Mouse (Mus musculus) cerebellum, postnatal 36 days (tissue): ENCODE measurements at regions not wholly inside any gene's neighbourhood (a gene's known extent, or its start where the extent isn't known, plus 50 kb on each side); places are given as distances from the start of the nearest gene placed in this dataset.
A peak's percentile ranks its signal among the peaks of the same experiment; 100 is the strongest.

ENCODE experiments used
- DNase-seq, 2 experiments: peaks; one replicate each; pipeline ENCODE4 v3.0.0; 2021 to 2022; ENCODE audit warnings: mixed read lengths in 2 of 2

DNA sequence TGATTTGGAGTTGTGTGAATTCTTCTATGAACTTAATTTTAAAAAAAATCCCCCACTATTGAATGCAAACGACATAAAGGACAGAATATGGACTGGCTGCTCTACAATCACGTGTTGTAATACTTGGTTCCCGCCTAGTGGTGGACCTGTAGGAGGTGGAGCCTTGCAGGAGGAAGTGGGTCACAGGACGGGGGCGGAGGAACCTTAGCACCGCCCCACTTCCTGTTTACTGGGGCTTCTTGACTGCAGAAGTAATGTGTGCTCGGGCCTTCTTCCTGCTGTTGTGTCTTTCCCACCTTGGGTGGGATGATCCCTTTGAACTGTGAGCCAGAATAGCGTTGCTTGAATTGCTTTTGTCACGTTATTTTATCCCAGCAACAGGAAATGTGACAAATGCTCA is 52.2 kb upstream of the Tmem108 start:
- DNase-seq: no peak

DNA sequence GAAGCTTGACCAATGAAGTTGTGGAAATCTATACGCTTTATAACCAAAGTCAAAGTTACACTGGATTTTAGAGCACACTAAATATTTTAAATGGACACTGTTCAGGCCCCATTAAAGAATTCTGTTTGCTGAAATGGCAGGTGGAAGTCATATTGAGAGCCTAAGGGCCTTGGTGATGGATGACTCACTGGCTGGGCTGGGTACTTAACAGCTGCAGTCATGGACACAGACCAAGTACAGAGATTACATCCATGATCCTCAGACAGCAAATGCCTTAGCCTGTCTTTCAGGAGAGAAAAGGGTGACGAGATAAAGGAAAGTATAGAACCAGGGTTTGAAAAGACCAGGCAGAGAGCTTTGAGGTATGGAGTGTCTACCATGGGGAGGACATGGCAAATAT is 57.4 kb upstream of the Tmem108 start:
- no peak for DNase-seq

DNA sequence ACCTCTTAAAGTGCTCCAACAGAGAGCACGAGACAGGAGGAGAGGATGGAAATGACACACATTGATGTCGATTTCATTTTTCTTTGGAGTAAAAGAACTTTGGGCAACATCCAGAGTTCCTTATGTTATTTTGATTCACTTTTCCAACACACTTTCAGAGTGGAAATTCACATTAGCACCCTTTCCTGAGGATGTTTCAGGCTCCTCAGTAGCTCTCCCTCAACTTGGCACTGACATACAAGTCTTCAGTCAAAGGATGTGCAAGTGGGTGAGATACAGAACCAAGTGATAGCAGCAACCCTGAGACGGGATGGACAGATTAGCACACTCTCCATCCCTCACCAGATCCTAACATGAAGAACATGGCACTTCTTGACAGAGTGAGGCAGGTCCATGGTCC is 60.0 kb upstream of the Tmem108 start:
- DNase-seq: no peak

DNA sequence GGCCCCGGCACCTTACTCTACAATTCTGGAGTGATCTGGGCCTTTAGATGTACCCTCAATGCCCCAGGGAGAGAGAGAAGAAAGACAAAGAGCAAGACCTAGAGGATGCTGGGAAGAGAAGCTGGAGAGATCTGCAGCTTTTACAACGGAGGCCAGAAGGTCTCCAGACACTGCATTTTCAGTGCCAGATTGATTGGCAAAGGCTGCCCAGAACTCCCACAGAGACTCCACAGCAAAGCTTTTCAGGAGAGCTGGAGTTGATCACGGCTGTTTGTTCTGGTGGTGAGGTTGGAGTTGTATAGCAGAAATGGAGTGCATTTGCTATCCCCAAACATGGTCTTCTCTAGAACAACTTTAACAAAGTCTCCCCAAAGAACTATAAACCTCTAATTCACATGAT is 61.9 kb upstream of the Tmem108 start:
- peak; percentile 21 to 27 for DNase-seq

DNA sequence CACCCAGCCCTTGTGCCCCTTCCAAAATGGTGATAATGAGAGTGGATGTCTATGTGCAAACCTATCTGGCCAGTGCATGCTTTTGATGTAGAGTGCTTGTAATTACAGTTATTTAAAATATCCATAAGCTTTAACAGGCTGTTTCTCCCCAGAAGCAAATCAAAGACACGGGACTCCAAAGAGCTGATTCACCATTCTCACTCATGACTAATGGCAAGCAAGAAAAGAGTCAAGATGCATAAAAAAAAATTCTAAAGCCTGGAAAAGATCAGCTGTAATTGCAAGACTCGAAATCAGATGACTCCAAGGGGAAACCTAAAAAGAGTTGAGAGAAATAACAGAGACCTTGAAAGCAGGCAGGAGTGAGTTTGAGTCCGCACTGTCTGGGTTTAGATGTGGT is 79.6 kb upstream of the Tmem108 start:
- no peak for DNase-seq

DNA sequence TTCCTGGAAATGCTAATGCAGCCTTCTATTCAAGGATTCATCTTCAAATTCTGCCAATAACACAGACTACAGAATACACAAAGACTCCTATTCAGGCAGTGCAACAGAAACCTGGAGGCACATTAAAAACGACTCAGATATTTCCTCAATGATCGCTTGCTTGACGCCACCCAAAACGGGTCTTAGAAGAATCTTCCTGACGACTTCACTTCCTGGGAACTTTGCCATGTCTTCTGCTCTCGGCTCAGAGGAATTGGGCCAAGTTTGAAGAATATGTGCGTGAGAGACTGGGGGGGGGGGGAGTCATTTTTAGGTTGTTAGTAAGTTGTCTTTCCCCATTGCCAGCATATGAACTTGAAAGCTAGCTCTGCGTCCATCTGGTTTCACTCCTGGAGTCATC is 82.2 kb upstream of the Tmem108 start:
- no peak for DNase-seq

DNA sequence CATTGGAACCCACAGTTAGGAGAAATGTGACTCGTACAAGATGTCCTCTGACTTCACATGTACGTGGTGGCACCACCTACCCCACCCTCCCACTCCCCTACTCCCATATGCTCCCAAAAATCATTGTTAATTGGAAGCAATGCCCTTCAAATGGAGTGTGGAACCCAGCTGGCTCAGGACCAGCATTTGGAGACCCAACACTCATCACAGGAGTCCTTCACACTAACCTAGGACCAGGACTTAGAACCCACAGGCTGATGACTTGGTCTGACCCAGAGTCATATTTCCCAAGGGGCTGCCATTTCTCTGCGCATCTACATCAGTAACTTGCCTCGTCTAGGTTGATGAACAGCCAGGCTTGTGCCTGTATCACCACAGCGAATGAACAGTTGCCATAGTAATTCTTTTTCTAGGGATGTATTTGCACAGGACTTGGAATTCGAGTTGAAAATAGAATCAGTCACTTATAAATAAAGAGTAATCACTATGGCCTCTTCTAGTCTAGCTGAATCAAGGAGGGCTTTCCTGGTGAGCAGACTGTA is 84.3 kb upstream of the Tmem108 start:
- no peak for DNase-seq

DNA sequence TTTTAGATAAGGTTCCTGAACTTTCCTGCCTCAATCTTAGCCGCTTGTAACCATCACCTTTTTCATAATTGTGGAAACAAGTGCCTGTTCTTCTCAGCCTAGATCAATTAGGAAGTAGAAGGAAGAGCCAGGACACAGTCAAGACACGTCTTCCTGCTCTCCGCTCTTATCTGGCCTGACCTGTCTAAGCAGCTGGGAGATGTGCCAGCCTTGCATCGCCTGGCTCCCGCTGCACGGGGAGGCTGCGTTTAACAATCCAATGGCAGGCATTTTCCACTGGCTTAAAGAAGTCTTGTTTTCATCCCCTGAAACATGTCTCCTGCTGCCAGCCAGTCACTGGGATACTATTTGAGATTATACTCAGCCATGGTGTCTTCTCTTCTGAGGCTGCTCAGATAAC is 86.3 kb upstream of the Tmem108 start:
- DNase-seq: peak in 1 of 2 experiments; percentile 9

DNA sequence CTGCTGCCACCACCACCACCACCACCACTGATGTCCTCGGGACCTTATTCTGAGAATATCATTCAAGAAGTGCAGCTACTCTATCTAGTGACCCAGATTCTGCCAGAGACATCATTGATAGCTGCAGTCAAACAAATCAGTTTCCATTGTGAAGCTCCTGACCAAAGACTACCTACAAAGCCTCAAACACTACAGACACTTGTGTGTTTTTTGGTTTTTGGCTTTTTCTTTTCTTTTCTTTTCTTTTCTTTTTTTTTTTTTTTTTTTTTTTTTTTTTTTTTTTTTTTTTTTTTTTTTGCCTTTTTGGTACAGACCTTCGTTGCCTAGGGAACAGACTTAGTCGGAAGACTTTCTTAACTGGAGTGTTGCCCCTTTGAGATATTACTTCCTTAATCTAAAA is 87.4 kb upstream of the Tmem108 start:
- no peak for DNase-seq

DNA sequence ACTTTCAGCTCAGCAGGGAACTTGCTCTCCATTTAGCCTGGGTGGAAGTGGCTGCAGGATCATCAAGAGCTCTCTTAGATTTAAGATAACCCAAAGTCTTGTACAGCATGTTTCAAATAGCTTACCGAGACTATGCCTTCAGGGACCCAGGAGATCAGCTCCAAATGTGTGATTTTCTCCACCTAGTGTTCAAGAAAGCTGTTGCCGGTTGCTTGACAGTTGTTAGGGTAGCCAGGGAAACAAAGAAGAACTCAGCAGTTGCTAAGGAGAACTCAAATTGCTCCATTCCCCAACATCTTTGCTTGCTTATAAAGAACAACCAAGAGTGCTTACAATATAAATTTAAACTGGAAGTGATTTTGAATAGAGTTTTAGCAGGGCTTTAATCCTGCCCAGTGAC is 91.1 kb upstream of the Tmem108 start:
- no peak for DNase-seq

DNA sequence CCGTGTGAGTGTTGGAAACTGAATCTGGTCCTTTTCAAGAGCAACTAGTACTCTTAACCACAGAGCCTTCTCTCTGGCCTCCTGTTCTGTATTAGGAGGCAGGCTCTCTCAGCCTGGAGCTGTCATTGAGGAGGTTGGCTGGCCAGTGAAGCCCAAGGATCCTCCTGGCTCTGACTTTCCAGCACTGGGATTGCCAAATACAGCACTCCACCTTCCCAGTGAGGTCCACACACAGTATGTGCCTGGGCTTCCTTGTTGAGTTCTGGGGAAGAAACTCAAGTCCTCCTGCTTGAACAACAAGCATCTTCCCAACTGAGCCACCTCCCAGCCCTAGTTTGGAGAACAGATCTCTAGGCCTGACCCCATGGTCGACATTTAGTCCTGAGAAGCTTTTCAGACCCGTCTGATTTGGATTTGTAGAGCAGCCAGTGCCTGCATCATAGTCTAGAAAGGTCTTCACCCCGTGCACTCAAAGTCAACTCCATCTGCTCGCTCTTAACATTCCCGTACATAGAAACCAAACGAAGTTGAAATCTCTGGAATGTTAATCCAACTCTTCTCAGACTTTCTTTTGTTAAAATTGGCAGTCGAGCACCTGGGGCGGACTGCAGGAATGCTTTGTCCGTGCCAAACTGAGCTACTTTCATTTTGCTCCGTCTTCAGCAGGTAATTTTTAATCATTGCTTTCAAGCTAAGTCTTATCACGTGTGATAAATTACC is 99.2 kb upstream of the Tmem108 start:
- DNase-seq: no peak

DNA sequence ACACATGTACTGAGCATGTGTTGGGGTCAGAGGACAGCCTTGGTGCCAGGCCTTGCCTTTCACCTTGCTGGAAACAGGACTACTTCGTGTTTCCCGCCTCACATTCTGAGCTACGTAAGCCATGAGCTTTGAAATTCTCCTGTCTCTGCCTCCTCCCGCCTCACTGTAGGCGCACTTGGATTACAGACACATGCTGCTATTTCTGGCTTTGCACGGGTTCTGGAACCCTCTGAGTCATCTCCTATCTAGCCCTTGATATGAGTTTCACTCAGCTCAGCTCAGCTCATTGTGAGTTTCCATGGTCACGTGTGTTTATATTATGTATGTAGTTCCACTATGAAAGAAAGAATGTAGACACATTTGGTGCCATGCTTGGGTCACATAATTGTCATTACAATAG is 100.9 kb upstream of the Tmem108 start:
- DNase-seq: no peak

DNA sequence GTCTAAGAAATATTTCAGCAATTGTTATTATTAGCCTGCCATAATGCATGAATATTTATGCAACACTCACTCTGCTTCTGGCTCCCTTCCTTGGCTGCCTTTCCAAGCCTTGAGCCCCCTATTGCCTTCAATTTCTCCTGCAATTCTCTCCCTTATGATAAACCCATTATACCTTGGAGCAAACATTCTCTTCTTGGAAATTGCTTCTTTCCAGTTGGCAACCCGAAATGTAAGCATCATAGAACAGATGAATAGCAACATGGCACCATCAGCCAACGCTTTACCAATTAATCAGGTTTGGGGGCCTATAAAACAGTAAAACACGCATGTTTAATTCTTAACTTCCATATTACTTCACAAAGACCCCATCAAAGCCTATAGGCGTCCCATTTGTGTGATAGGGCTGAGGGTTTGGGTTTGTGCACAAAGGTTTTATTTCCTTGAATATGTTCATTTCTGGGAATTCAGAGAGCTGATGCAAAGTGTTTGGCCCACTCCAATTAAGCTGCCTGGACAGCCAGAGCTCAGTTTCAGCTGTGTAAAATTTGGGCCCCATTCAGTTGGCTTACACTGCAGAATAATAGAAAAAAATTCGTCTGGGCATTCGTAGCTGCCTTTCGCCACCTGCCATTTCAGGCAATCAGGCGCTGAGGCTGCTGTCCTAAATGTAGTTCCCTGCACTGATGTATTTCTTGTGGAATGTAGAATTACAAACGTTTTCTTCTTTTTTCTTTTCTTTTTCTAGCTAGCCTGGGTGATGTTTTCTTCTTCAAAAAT is 106.0 kb upstream of the Tmem108 start:
- peak; percentile 17 to 30 for DNase-seq

DNA sequence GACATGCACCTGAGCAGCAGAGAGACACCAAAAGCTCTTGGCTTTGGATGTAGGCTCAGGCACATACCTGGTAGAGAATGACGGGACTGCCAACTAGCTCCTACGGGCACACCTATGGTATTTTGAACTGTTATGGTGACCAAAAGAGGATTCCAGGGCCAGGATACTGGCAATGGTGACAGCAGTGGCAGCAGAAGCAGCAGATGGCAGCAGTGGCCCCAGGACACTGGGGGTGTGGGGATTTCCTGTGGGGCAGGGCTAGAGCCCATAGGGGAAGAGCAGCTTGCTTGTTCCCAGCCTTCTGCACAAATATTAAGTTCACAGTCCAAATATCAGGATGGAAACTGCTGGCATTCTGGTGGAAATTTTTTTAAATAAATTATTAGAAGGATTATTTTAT is 107.6 kb upstream of the Tmem108 start:
- peak; percentile 56 to 73 for DNase-seq

DNA sequence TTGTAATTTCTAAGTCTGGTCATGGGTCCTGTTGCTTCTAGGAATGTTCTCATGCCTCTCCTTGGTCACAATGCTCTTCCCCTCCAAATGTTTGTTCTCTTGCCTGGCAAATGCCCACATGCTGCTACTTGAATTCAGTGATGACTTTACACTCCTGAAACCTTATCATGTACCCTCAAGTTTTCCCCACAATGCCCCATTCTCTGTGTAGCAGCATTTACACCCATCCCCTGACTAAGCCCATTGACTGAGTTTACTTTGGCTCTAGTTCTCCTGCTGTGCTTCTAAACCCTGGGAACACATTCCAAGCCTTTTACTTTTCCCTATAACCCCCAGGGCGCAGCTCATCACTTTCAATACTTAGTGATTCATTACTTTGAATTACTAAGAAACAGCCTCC is 110.5 kb upstream of the Tmem108 start:
- no peak for DNase-seq

DNA sequence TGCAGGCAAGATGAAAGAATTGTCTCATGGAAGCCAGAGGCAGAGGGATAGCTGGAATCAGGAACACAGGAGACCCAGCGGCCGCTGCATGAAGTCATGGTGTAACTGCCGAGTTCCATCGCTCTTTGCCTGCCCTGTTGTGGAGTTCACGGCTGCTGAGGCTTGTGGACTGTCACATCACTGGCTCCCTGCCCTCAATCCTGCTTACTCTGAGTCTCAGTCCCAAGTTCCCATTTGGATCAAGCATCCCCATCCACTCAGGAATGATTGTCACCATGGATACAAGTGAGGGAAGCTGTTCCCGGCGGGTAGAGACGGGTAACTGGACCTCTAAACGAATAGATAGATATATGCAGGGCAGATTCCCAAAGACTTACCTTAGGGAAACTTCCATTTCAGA is 112.2 kb upstream of the Tmem108 start:
- no peak for DNase-seq

DNA sequence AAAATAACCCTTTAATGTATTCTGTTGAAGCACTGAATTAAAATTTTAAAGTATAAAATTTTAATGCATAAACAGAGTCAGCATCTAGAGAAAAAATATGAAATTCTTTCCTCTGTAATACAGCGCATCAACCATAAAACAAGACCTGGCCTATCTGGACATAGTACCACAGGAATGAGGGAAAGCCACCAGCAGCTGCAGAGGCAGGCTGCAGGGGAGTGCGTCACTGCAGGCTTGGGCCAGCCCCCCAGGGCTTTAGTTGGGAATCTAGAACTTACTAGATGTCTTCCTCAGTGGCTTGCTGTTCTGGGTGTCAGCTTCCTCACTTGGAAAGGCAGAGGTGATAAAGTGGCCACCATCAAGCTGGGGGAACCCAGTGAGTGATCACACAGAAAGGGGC is 116.2 kb upstream of the Tmem108 start:
- DNase-seq: no peak

DNA sequence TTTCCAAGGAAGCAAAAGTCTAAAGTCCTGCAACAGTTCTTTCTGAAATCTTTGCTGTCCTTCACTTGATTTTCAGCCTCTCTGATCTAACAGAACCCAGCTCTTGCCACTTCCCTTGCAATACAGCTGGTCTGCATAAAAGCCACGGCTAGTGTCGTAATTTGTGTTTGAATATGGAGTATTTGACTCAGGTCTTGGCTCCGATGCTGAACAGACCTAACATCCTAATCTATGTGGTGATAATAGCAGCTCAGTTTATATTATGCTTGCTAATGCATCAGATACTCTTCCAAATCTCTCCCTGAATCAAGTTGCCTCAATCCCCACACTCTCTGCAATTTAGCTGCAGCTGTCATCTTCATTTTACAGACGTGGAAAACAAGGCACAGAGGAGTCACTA is 109.5 kb upstream of the Nphp3 start:
- no peak for DNase-seq

DNA sequence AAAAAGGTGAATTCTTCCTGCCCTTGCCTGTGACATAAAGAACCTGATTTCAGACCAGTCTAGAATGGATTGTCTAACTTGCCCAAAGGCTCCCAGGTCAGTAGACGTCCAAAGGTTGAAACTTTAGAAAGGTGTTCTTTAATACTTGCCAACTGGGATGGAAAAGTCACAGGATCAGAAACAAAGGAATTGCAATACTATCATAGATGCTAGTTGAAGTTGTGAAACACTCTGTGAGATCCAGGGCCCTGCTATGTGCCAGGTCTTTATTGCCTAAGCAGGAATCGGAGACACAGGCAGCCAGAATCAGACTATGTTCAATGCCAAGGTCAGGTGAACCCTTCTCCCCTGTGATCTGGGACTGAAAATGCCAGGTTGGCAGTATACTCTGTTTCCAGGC is 108.0 kb upstream of the Nphp3 start:
- no peak for DNase-seq

DNA sequence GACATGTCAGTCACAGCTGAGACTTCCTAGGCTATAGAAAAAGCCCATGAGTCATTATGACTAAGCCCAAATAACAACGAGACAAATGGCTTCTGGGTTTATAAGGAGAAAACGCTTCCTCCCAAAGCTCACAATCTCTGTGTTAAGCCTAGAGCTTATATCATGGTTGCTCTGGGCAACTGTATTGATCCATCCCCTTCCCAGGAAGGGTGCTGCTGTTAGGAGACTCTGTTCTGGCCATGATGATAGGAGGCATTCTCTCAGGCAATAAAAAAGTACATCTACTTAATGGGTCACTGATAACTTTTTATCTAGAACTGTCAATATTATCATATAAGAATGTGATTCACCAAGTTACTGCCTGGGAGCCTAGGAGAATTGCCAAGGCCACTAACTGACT is 103.0 kb upstream of the Nphp3 start:
- no peak for DNase-seq

DNA sequence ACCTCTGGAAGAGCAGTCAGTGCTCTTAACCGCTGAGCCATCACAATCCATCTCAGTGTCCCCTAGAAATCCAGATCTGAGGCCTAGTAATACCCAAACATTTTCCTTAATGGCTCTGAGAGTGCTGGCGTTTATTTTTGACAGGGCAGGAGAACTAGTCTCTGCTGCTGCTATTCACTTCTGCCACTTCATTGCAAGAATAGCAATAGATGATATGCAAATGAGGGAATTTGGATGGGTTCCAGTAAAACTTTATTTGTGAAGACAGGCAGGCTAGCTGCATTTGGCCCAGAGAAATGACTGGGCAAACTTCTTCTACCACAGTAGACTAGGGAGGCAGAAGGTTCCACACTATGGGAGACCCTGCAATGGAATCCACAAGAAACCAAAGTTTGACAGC is 91.0 kb upstream of the Nphp3 start:
- no peak for DNase-seq

DNA sequence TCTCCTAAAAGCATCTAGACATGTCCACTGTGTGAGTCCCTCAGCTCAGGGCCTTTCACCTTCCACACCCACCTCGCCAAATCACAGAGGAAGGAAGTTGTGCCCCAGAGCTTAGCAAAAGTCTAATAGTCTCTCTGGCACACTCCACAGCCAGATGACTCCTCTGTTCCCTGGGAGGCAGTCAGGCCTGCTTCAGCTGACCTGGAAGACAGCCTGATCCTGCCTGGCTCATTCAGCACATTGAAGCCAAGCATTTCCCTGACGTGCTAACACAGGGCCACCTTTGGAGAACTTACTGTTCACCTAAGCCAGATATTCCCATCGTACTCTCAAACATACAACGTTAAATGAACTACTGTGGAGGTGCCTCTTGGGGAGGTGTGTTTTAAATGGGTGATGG is 87.2 kb upstream of the Nphp3 start:
- peak; percentile 3 to 15 for DNase-seq

DNA sequence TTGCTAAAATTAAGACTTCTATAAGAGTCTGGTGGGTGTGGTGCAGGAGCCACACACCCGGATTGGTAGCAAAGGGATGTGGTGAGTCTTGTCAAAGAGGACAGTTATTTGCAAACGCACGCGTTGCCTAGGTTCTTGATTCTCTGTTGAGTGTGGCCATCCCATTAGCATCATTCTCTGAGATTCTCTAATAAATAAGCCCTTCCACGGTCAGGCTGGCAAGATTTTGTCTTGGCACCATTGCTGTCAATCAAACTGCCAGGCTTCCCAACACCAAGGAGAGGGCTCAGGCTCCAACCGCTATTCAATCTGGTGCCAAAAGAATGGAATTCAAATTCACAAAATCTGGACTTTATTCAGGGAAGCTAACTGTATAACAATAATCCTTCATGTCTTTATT is 84.6 kb upstream of the Nphp3 start:
- no peak for DNase-seq

DNA sequence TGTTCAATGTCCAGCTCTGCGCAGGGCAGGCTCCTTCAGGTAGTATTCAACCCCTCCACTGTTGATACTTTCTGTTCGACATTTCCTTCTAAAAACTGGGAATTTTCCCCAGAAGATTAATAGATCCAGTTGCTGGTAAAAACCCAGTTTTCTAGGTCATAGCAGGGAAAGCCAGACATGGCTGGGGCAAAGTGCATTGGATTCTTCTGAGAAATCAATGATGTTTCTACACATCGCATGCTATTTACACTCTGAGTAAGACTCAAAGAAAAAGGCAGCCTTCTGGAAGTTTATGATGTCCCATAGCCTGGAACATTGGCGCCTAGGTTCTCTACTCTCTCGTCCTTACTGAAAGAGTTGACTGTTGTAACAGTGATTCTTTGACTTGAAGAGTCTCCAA is 80.0 kb upstream of the Nphp3 start:
- no peak for DNase-seq

DNA sequence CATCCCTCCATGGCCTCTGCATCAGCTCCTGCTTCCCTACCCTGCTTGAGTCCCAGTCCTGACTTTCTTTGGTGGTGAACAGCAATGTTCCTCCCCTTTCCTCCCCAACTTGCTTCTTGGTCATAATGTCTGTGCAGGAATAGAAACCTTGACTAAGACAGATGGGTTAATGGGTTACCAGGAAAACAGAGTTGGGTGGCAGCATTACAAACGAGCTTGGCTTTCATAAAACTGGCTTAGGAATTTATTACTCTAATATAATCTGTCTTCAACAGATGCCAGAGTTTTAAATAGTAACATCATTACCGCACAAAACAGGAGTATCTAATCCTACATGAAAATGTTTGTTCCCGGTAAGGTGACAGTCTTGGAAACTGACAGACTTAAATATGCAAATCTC is 77.7 kb upstream of the Nphp3 start:
- no peak for DNase-seq
